ENCODE assay signal across 10 mouse cellular contexts in genomic region chr12:102757055-102757688, GRCm38 (mm10). TPM values are rescaled to one million over a fixed set of nuclear protein-coding genes. Genes with fewer than 3 reads are reported as not detected.
DNase-seq lines count a peak whose midpoint lies in the region; ATAC-seq and TF ChIP-seq lines count a peak whose summit lies in the region.
"Had no signal": no experiment of that assay in that cellular context is flagged by ENCODE, and none has a peak within 500 bp of the region (broad histone marks: within the 10 kb centered on the region; RNA-seq: fewer than 3 reads in every experiment).

No protein-coding gene starts in this region.

- WGBS in heart, embryonic 10.5 days: 1% methylated on average over 46 of the region's 46 CpGs
- WGBS in forebrain, postnatal 0 days: 1% methylated on average over 46 of the region's 46 CpGs
- 1% methylated on average over 46 of the region's 46 CpGs for WGBS in liver, embryonic 12.5 days (ENCODE audit: insufficient replicate concordance)
- under 1% methylated on average over 46 of the region's 46 CpGs for WGBS in stomach, embryonic 15.5 days

- peak overlapping the region; percentile 75 for H3K9ac ChIP-seq in forebrain, postnatal 0 days
- peak overlapping the region; percentile 73 for H3K9ac ChIP-seq in liver, embryonic 12.5 days
- peak overlapping the region; percentile 68 for H3K9ac ChIP-seq in stomach, embryonic 15.5 days

- H3K4me2 ChIP-seq in forebrain, postnatal 0 days (ENCODE audit: low read depth): peak overlapping the region; percentile 82
- H3K4me2 ChIP-seq in liver, embryonic 12.5 days: peak overlapping the region; percentile 79
- H3K4me2 ChIP-seq in stomach, embryonic 15.5 days: peak overlapping the region; percentile 68

- DNase-seq in heart, embryonic 10.5 days (ENCODE audit: low spot score): no peak
- DNase-seq in heart, postnatal 25 days (ENCODE audit: low spot score): no peak
- no peak for DNase-seq in Patski (ENCODE audit: low read depth, low spot score)
- peak; percentile 19 for DNase-seq in forebrain, postnatal 0 days
- no peak for DNase-seq in thymus, postnatal 0 days (ENCODE audit: low spot score)
- no peak for DNase-seq in spleen, adult 12 weeks (ENCODE audit: low spot score)

- intact Hi-C loops in heart, postnatal 25 days (cut with DNase I): loop anchor here (2.0 kb wide), 1 partner anchor 14 kb away; the partner anchor contains the start of genes Moap1 and Tmem251

- peak; percentile 81 for ATAC-seq in Patski
- ATAC-seq in forebrain, postnatal 0 days: no peak; the same call in 1 of the 2 replicates
- peak; percentile 82 for ATAC-seq in liver, embryonic 12.5 days
- peak; percentile 83 for ATAC-seq in stomach, embryonic 15.5 days (ENCODE audit: insufficient read depth, low FRiP score, low read depth)

- H3K27ac ChIP-seq in heart, embryonic 10.5 days: peak overlapping the region; percentile 91
- peak overlapping the region; percentile 90 for H3K27ac ChIP-seq in forebrain, postnatal 0 days (ENCODE audit: low read depth, low read length)
- H3K27ac ChIP-seq in liver, embryonic 12.5 days: peak overlapping the region; percentile 77
- H3K27ac ChIP-seq in stomach, embryonic 15.5 days: peak overlapping the region; percentile 93

- POLR2A ChIA-PET in Patski (lab: Charles Lee): no interaction called here

- in situ Hi-C loops in Patski (cut with MboI; ENCODE audit: low pct_unique_long_range_greater_than_20kb): loop anchor here (25.0 kb wide), 1 partner anchor 770 kb away; the partner anchor contains the start of gene Cpsf2

- peaks cover 15% of the 10 kb centered on the region for H3K4me1 ChIP-seq in heart, embryonic 10.5 days
- H3K4me1 ChIP-seq in forebrain, postnatal 0 days (ENCODE audit: insufficient read depth): peaks cover 20% of the 10 kb centered on the region
- H3K4me1 ChIP-seq in liver, embryonic 12.5 days: peaks cover 39% of the 10 kb centered on the region
- H3K4me1 ChIP-seq in stomach, embryonic 15.5 days: peaks cover 18% of the 10 kb centered on the region; the same call in 1 of the 2 replicates

- no peaks in the 10 kb centered on the region for H3K9me3 ChIP-seq in heart, embryonic 10.5 days
- H3K9me3 ChIP-seq in forebrain, postnatal 0 days (ENCODE audit: low read length): no peaks in the 10 kb centered on the region
- H3K9me3 ChIP-seq in liver, embryonic 12.5 days (replicated peaks): no peaks in the 10 kb centered on the region
- H3K9me3 ChIP-seq in stomach, embryonic 15.5 days: no peaks in the 10 kb centered on the region

- no peaks in the 10 kb centered on the region for H3K27me3 ChIP-seq in heart, embryonic 10.5 days (ENCODE audit: insufficient read depth, poor library complexity, severe bottlenecking)
- no peaks in the 10 kb centered on the region for H3K27me3 ChIP-seq in Patski
- H3K27me3 ChIP-seq in forebrain, postnatal 0 days (ENCODE audit: insufficient read depth, low read length): no peaks in the 10 kb centered on the region
- H3K27me3 ChIP-seq in liver, embryonic 12.5 days (replicated peaks): no peaks in the 10 kb centered on the region
- no peaks in the 10 kb centered on the region for H3K27me3 ChIP-seq in stomach, embryonic 15.5 days (replicated peaks)

- H3K36me3 ChIP-seq in heart, embryonic 10.5 days: peaks cover 8% of the 10 kb centered on the region
- H3K36me3 ChIP-seq in forebrain, postnatal 0 days (ENCODE audit: insufficient read depth): no peaks in the 10 kb centered on the region
- peaks cover 42% of the 10 kb centered on the region for H3K36me3 ChIP-seq in liver, embryonic 12.5 days
- H3K36me3 ChIP-seq in stomach, embryonic 15.5 days: no peaks in the 10 kb centered on the region

- TF ChIP-seq CTCF in Patski (IDR thresholded peaks at IDR 0.05): no peak
- no peak for TF ChIP-seq CTCF in forebrain, postnatal 0 days (IDR thresholded peaks at IDR 0.05; ENCODE audit: low read depth)

- CTCF ChIA-PET in Patski (lab: Charles Lee): no interaction called here

- H3K4me3 ChIP-seq in heart, embryonic 10.5 days: peak overlapping the region; percentile 94
- H3K4me3 ChIP-seq in forebrain, postnatal 0 days (ENCODE audit: low read depth, low read length): peak overlapping the region; percentile 71
- H3K4me3 ChIP-seq in liver, embryonic 12.5 days: peak overlapping the region; percentile 91
- H3K4me3 ChIP-seq in stomach, embryonic 15.5 days (replicated peaks): peak overlapping the region; percentile 66

RNA-seq across cellular contexts. Expression of gene Gm28051, which starts 0.4 kb away (rescaled TPM):
- polyA plus RNA-seq in heart, embryonic 10.5 days (2016; fragmentation: Nextera tagmentation; extraction: Ambion mirVana): not detected in 2 replicates
- not detected for total RNA-seq in heart, postnatal 25 days (2021)
- not detected for polyA plus RNA-seq in Patski (2021)
- not detected in 2 replicates for total RNA-seq in forebrain, postnatal 0 days (2014; rRNA removed)
- not detected in 2 replicates for polyA plus RNA-seq in forebrain, postnatal 0 days (2015; fragmentation: Nextera tagmentation; extraction: Ambion mirVana)
- polyA plus RNA-seq in liver, embryonic 12.5 days (2016; fragmentation: Nextera tagmentation; extraction: Ambion mirVana): 0.48 TPM in 1 of 2 replicates, not detected in the other
- polyA plus RNA-seq in stomach, embryonic 15.5 days (2015; fragmentation: Nextera tagmentation; extraction: Ambion mirVana): not detected in 2 replicates
- polyA plus RNA-seq in thymus, postnatal 0 days (2015; fragmentation: Nextera tagmentation; extraction: Ambion mirVana): not detected in 2 replicates
- total RNA-seq: adrenal gland, adult 18-20 months; neutrophil, adult 5-6 weeks had no signal

RNA-seq across cellular contexts. Expression of gene Gon7, which starts 0.4 kb away (rescaled TPM):
- polyA plus RNA-seq in heart, embryonic 10.5 days (2016; fragmentation: Nextera tagmentation; extraction: Ambion mirVana): 32.5 and 36.3 TPM in 2 replicates
- 10 to 100 TPM; 10.8 to 11.7 TPM for total RNA-seq in heart, postnatal 25 days (2021)
- polyA plus RNA-seq in Patski (2021): 14.6 TPM
- total RNA-seq in forebrain, postnatal 0 days (2014; rRNA removed): 27.1 and 27.7 TPM in 2 replicates
- polyA plus RNA-seq in forebrain, postnatal 0 days (2015; fragmentation: Nextera tagmentation; extraction: Ambion mirVana): 36.1 and 41.7 TPM in 2 replicates
- polyA plus RNA-seq in liver, embryonic 12.5 days (2016; fragmentation: Nextera tagmentation; extraction: Ambion mirVana): 20.6 and 23.2 TPM in 2 replicates
- polyA plus RNA-seq in stomach, embryonic 15.5 days (2015; fragmentation: Nextera tagmentation; extraction: Ambion mirVana): 28.7 and 29.2 TPM in 2 replicates
- 28.4 and 31.8 TPM in 2 replicates for polyA plus RNA-seq in thymus, postnatal 0 days (2015; fragmentation: Nextera tagmentation; extraction: Ambion mirVana)

RNA-seq across cellular contexts. Expression of gene Ubr7, which starts 0.6 kb away (rescaled TPM):
- polyA plus RNA-seq in heart, embryonic 10.5 days (2016; fragmentation: Nextera tagmentation; extraction: Ambion mirVana): 40.0 and 40.6 TPM in 2 replicates
- total RNA-seq in heart, postnatal 25 days (2021): 10 to 100 TPM; 24.4 to 25.3 TPM
- 33.0 TPM for polyA plus RNA-seq in Patski (2021)
- 53.9 and 59.1 TPM in 2 replicates for total RNA-seq in forebrain, postnatal 0 days (2014; rRNA removed)
- polyA plus RNA-seq in forebrain, postnatal 0 days (2015; fragmentation: Nextera tagmentation; extraction: Ambion mirVana): 25.6 and 26.1 TPM in 2 replicates
- 32.1 and 32.4 TPM in 2 replicates for polyA plus RNA-seq in liver, embryonic 12.5 days (2016; fragmentation: Nextera tagmentation; extraction: Ambion mirVana)
- 34.2 and 37.2 TPM in 2 replicates for polyA plus RNA-seq in stomach, embryonic 15.5 days (2015; fragmentation: Nextera tagmentation; extraction: Ambion mirVana)
- 35.4 and 39.9 TPM in 2 replicates for polyA plus RNA-seq in thymus, postnatal 0 days (2015; fragmentation: Nextera tagmentation; extraction: Ambion mirVana)

RNA-seq across cellular contexts. Expression of gene Gm20604, which starts 1.3 kb away (rescaled TPM):
- polyA plus RNA-seq in heart, embryonic 10.5 days (2016; fragmentation: Nextera tagmentation; extraction: Ambion mirVana): 18.8 and 24.1 TPM in 2 replicates
- 1 to 10 TPM; 3.8 to 4.9 TPM for total RNA-seq in heart, postnatal 25 days (2021)
- polyA plus RNA-seq in Patski (2021): 9.5 TPM
- 30.0 and 30.5 TPM in 2 replicates for total RNA-seq in forebrain, postnatal 0 days (2014; rRNA removed)
- 42.5 and 46.3 TPM in 2 replicates for polyA plus RNA-seq in forebrain, postnatal 0 days (2015; fragmentation: Nextera tagmentation; extraction: Ambion mirVana)
- 11.8 and 12.4 TPM in 2 replicates for polyA plus RNA-seq in liver, embryonic 12.5 days (2016; fragmentation: Nextera tagmentation; extraction: Ambion mirVana)
- polyA plus RNA-seq in stomach, embryonic 15.5 days (2015; fragmentation: Nextera tagmentation; extraction: Ambion mirVana): 19.9 and 20.8 TPM in 2 replicates
- polyA plus RNA-seq in thymus, postnatal 0 days (2015; fragmentation: Nextera tagmentation; extraction: Ambion mirVana): 19.0 and 19.3 TPM in 2 replicates

RNA-seq across cellular contexts. Expression of gene Tmem251, which starts 13.6 kb away (rescaled TPM):
- polyA plus RNA-seq in heart, embryonic 10.5 days (2016; fragmentation: Nextera tagmentation; extraction: Ambion mirVana): 8.6 and 9.5 TPM in 2 replicates
- total RNA-seq in heart, postnatal 25 days (2021): 1 to 10 TPM; 3.3 to 3.9 TPM
- polyA plus RNA-seq in Patski (2021): 6.5 TPM
- 5.7 and 6.0 TPM in 2 replicates for total RNA-seq in forebrain, postnatal 0 days (2014; rRNA removed)
- 12.9 and 13.1 TPM in 2 replicates for polyA plus RNA-seq in forebrain, postnatal 0 days (2015; fragmentation: Nextera tagmentation; extraction: Ambion mirVana)
- 11.5 and 12.3 TPM in 2 replicates for polyA plus RNA-seq in liver, embryonic 12.5 days (2016; fragmentation: Nextera tagmentation; extraction: Ambion mirVana)
- polyA plus RNA-seq in stomach, embryonic 15.5 days (2015; fragmentation: Nextera tagmentation; extraction: Ambion mirVana): 12.2 and 12.9 TPM in 2 replicates
- 18.6 and 20.5 TPM in 2 replicates for polyA plus RNA-seq in thymus, postnatal 0 days (2015; fragmentation: Nextera tagmentation; extraction: Ambion mirVana)
